Mouse (Mus musculus) lung, postnatal 0 days (tissue): ENCODE data around the gene Rps6ka5.

Experiments
- CTCF ChIP-seq: IDR thresholded peaks from 2 replicates; pipeline ENCODE4 v1.5.1; 2016; ENCODE audit warnings: antibody characterized with exemption, mild to moderate bottlenecking
- EP300 ChIP-seq: IDR thresholded peaks from 2 replicates; pipeline ENCODE4 v1.6.1; 2016; ENCODE audit warnings: antibody characterized with exemption, mild to moderate bottlenecking, control low read depth

GRCm38 (mm10) chr12:100517371-100517770 lies 209.4 kb downstream of the Rps6ka5 start:
- TF ChIP-seq CTCF (no peak), EP300 (no peak)
